8 mouse cellular contexts compared by ENCODE assay signal in genomic region chr12:24696500-24697483, GRCm38 (mm10). TPM values are rescaled to one million over a fixed set of nuclear protein-coding genes. Genes with fewer than 3 reads are reported as not detected.
DNase-seq lines count a peak whose midpoint lies in the region; ATAC-seq and TF ChIP-seq lines count a peak whose summit lies in the region.

No protein-coding gene starts in this region.

- intact Hi-C loops in heart, postnatal 14 days (cut with DNase I) = loop anchor here (1.0 kb wide), 4 partner anchors 21 to 225 kb away; no protein-coding TSS in a partner anchor

- H3K27me3 ChIP-seq in ES-Bruce4 (ENCODE audit: control insufficient read depth, insufficient read depth, low read length, poor library complexity, severe bottlenecking) = no peaks in the 10 kb centered on the region
- H3K27me3 ChIP-seq in forebrain, embryonic 14.5 days (replicated peaks; ENCODE audit: control insufficient read depth, insufficient read depth, low read length) = no peaks in the 10 kb centered on the region
- H3K27me3 ChIP-seq in neural tube, embryonic 15.5 days (replicated peaks) = no peaks in the 10 kb centered on the region
- H3K27me3 ChIP-seq in testis, adult 2 months (ENCODE audit: control insufficient read depth, insufficient read depth, low read length) = no peaks in the 10 kb centered on the region

- peak; percentile 92 for TF ChIP-seq CTCF in ES-Bruce4 (IDR thresholded peaks at IDR 0.05; ENCODE audit: low read depth, low read length)
- peak; percentile 83 for TF ChIP-seq CTCF in testis, adult 2 months (IDR thresholded peaks at IDR 0.05; ENCODE audit: control insufficient read depth, insufficient read depth, insufficient replicate concordance, low read depth, low read length)

- no peak for TF ChIP-seq POLR2A in ES-Bruce4 (IDR thresholded peaks at IDR 0.05; ENCODE audit: insufficient read depth, low read length)
- no peak for TF ChIP-seq POLR2A in testis, adult 2 months (IDR thresholded peaks at IDR 0.05; ENCODE audit: control insufficient read depth, low read depth, low read length)

- no peaks in the 10 kb centered on the region for H3K36me3 ChIP-seq in ES-Bruce4 (ENCODE audit: control insufficient read depth, insufficient read depth, low read length, poor library complexity, severe bottlenecking)
- no peaks in the 10 kb centered on the region for H3K36me3 ChIP-seq in forebrain, embryonic 14.5 days (ENCODE audit: control insufficient read depth, insufficient read depth, low read length)
- H3K36me3 ChIP-seq in neural tube, embryonic 15.5 days = no peaks in the 10 kb centered on the region
- H3K36me3 ChIP-seq in testis, adult 2 months (ENCODE audit: control insufficient read depth, insufficient read depth, low read length) = no peaks in the 10 kb centered on the region

- H3K9me3 ChIP-seq in ES-Bruce4 (replicated peaks; ENCODE audit: control insufficient read depth, insufficient read depth, low read length, poor library complexity, severe bottlenecking) = peaks cover 3% of the 10 kb centered on the region; the same call in 1 of the 2 replicates
- no peaks in the 10 kb centered on the region for H3K9me3 ChIP-seq in forebrain, embryonic 14.5 days (replicated peaks; ENCODE audit: control insufficient read depth, low read length)
- H3K9me3 ChIP-seq in neural tube, embryonic 15.5 days (replicated peaks) = no peaks in the 10 kb centered on the region

- WGBS in forebrain, embryonic 14.5 days = 41% methylated on average over 16 of the region's 16 CpGs
- 23% methylated on average over 16 of the region's 16 CpGs for WGBS in large intestine, adult 2 months
- 37% methylated on average over 16 of the region's 16 CpGs for WGBS in neural tube, embryonic 15.5 days

- DNase-seq in forebrain, embryonic 14.5 days (ENCODE audit: low spot score) = peak; percentile 90
- peak; percentile 85 to 94 for DNase-seq in heart, postnatal 14 days
- peak; percentile 52 for DNase-seq in large intestine, adult 2 months (ENCODE audit: low read depth, low spot score)
- DNase-seq in lung, adult 18-20 months = peak; percentile 83 to 87

- peak; percentile 83 for ATAC-seq in cerebellum, adult (ENCODE audit: insufficient number of reproducible peaks, low FRiP score, low TSS enrichment)
- peak; percentile 90 for ATAC-seq in forebrain, embryonic 14.5 days
- peak; percentile 92; the same call in 1 of the 2 replicates for ATAC-seq in neural tube, embryonic 15.5 days (ENCODE audit: low FRiP score)

- no peak overlapping the region for H3K4me3 ChIP-seq in ES-Bruce4 (ENCODE audit: low read depth, low read length)
- H3K4me3 ChIP-seq in forebrain, embryonic 14.5 days (ENCODE audit: low read depth, low read length) = no peak overlapping the region
- H3K4me3 ChIP-seq in neural tube, embryonic 15.5 days (replicated peaks) = no peak overlapping the region
- H3K4me3 ChIP-seq in testis, adult 2 months (ENCODE audit: control insufficient read depth, low read depth, low read length) = no peak overlapping the region

- TF ChIP-seq EP300 in ES-Bruce4 (IDR thresholded peaks at IDR 0.05; ENCODE audit: insufficient read depth, low read depth, low read length) = no peak

- H3K9ac ChIP-seq in ES-Bruce4 (ENCODE audit: low read depth, poor library complexity, severe bottlenecking) = no peak overlapping the region
- no peak overlapping the region for H3K9ac ChIP-seq in forebrain, embryonic 14.5 days (ENCODE audit: low read length)
- no peak overlapping the region for H3K9ac ChIP-seq in neural tube, embryonic 15.5 days (replicated peaks)

- no peak overlapping the region for H3K4me2 ChIP-seq in forebrain, embryonic 14.5 days (ENCODE audit: low read length)
- peak overlapping the region; percentile 47 for H3K4me2 ChIP-seq in neural tube, embryonic 15.5 days

- no peak overlapping the region for H3K27ac ChIP-seq in ES-Bruce4 (ENCODE audit: insufficient read depth, low read length)
- no peak overlapping the region for H3K27ac ChIP-seq in forebrain, embryonic 14.5 days (ENCODE audit: low read depth, low read length)
- no peak overlapping the region for H3K27ac ChIP-seq in neural tube, embryonic 15.5 days (replicated peaks)
- no peak overlapping the region for H3K27ac ChIP-seq in testis, adult 2 months (ENCODE audit: control insufficient read depth, insufficient read depth, low read depth, low read length)

- no peaks in the 10 kb centered on the region for H3K4me1 ChIP-seq in ES-Bruce4 (ENCODE audit: control insufficient read depth, insufficient read depth, low read length)
- no peaks in the 10 kb centered on the region for H3K4me1 ChIP-seq in forebrain, embryonic 14.5 days (ENCODE audit: control insufficient read depth, insufficient read depth, low read length)
- H3K4me1 ChIP-seq in neural tube, embryonic 15.5 days = peaks cover 3% of the 10 kb centered on the region; the same call in 1 of the 2 replicates
- H3K4me1 ChIP-seq in testis, adult 2 months (ENCODE audit: control insufficient read depth, insufficient read depth, low read length) = peaks cover 4% of the 10 kb centered on the region

RNA-seq across cellular contexts. Expression of gene Rrm2, which starts 11.2 kb away (rescaled TPM):
- 297 and 319 TPM in 2 replicates for polyA plus RNA-seq in ES-Bruce4 (2011; ENCODE audit: insufficient read depth, insufficient read length, low read depth, missing spikeins)
- polyA plus RNA-seq in forebrain, embryonic 14.5 days (2014; fragmentation: Nextera tagmentation; extraction: Ambion mirVana) = 136 and 139 TPM in 2 replicates
- 10 to 100 TPM in 1 of 2 experiments, 1 to 10 TPM in 1; 9.2 to 20.7 TPM for total RNA-seq in heart, postnatal 14 days (2021)
- polyA plus RNA-seq in large intestine, adult 2 months (2012; rRNA removed) = 11.2 and 13.4 TPM in 2 replicates
- 42.1 and 74.2 TPM in 2 replicates for polyA plus RNA-seq in neural tube, embryonic 15.5 days (2015; fragmentation: Nextera tagmentation; extraction: Ambion mirVana)
- 5.3 and 5.5 TPM in 2 replicates for polyA plus RNA-seq in testis, adult 2 months (2012; rRNA removed)

RNA-seq across cellular contexts. Expression of gene Cys1, which starts 15.2 kb away (rescaled TPM):
- not detected in 2 replicates for polyA plus RNA-seq in ES-Bruce4 (2011; ENCODE audit: insufficient read depth, insufficient read length, low read depth, missing spikeins)
- 1.2 and 1.7 TPM in 2 replicates for polyA plus RNA-seq in forebrain, embryonic 14.5 days (2014; fragmentation: Nextera tagmentation; extraction: Ambion mirVana)
- 1 to 10 TPM; 5.5 to 6.0 TPM for total RNA-seq in heart, postnatal 14 days (2021)
- polyA plus RNA-seq in large intestine, adult 2 months (2012; rRNA removed) = 1.6 and 2.0 TPM in 2 replicates
- polyA plus RNA-seq in neural tube, embryonic 15.5 days (2015; fragmentation: Nextera tagmentation; extraction: Ambion mirVana) = 1.4 and 2.1 TPM in 2 replicates
- polyA plus RNA-seq in testis, adult 2 months (2012; rRNA removed) = 1.2 and 1.7 TPM in 2 replicates

RNA-seq across cellular contexts. Expression of gene Klf11, which starts 45.7 kb away (rescaled TPM):
- polyA plus RNA-seq in ES-Bruce4 (2011; ENCODE audit: insufficient read depth, insufficient read length, low read depth, missing spikeins) = 20.2 and 23.8 TPM in 2 replicates
- polyA plus RNA-seq in forebrain, embryonic 14.5 days (2014; fragmentation: Nextera tagmentation; extraction: Ambion mirVana) = 14.8 and 17.0 TPM in 2 replicates
- 10 to 100 TPM; 17.5 to 19.5 TPM for total RNA-seq in heart, postnatal 14 days (2021)
- 2.4 and 3.6 TPM in 2 replicates for polyA plus RNA-seq in large intestine, adult 2 months (2012; rRNA removed)
- 11.3 and 11.4 TPM in 2 replicates for polyA plus RNA-seq in neural tube, embryonic 15.5 days (2015; fragmentation: Nextera tagmentation; extraction: Ambion mirVana)
- 2.5 and 3.4 TPM in 2 replicates for polyA plus RNA-seq in testis, adult 2 months (2012; rRNA removed)
